Mouse (Mus musculus) embryonic facial prominence, embryonic 12.5 days (tissue): ENCODE results near the gene Omg. TPM values are rescaled to one million over a fixed set of nuclear protein-coding genes. Genes with fewer than 3 reads are reported as not detected.

Source experiments
- ATAC-seq: fragments of 200-750 bp; cut with Nextera tagmentation; 2 replicates; pipeline ENCODE4 v1.8.0; 2017; ENCODE audit not compliant: insufficient number of reproducible peaks, insufficient read depth, low FRiP score, low TSS enrichment
- H3K27ac ChIP-seq: fragments of 300-500 bp; sonication (generic); 2 replicates; pipeline ENCODE4 v1.5.1; 2016; ENCODE audit warnings: mild to moderate bottlenecking
- H3K27me3 ChIP-seq: fragments of 300-500 bp; sonication (generic); 2 replicates; pipeline ENCODE4 v1.6.1; 2016; ENCODE audit warnings: mild to moderate bottlenecking, moderate library complexity
- H3K36me3 ChIP-seq: fragments of 300-500 bp; sonication (generic); 2 replicates; pipeline ENCODE4 v1.6.1; 2016; ENCODE audit warnings: mild to moderate bottlenecking
- H3K4me1 ChIP-seq: fragments of 300-500 bp; sonication (generic); 2 replicates; pipeline ENCODE4 v1.6.1; 2016
- H3K4me2 ChIP-seq: fragments of 300-500 bp; sonication (generic); replicated peaks from 2 replicates; pipeline ENCODE4 v1.6.1; 2016; ENCODE audit warnings: mild to moderate bottlenecking, moderate library complexity
- H3K4me3 ChIP-seq: fragments of 300-500 bp; sonication (generic); 2 replicates; pipeline ENCODE4 v1.5.1; 2016; ENCODE audit warnings: mild to moderate bottlenecking
- H3K9ac ChIP-seq: fragments of 300-500 bp; sonication (generic); 2 replicates; pipeline ENCODE4 v1.6.1; 2016; ENCODE audit warnings: mild to moderate bottlenecking, moderate library complexity
- H3K9me3 ChIP-seq: fragments of 300-500 bp; sonication (generic); 2 replicates; pipeline ENCODE4 v1.6.1; 2016; ENCODE audit warnings: mild to moderate bottlenecking, moderate library complexity
- WGBS: fragments of 180-500 bp; shearing (Covaris S2); methylation state at CpG from one replicate; pipeline ENCODE4 v1.1.7; 2016; 5-methylcytosine and 5-hydroxymethylcytosine counted together
- polyA plus RNA-seq: library from polyadenylated mRNA; unstranded; fragments of >200 nt; fragmentation: Nextera tagmentation; extraction: Ambion mirVana; gene quantifications from 2 replicates; pipeline ENCODE4 v1.2.1, GENCODE M21; 2016

Gene Omg
- polyA plus RNA-seq, 1 experiment from 2014 or later = 0.51 TPM

- 88% methylated on average over 5 of the region's 5 CpGs for WGBS
- no peak for ATAC-seq
- no peak overlapping the region for H3K9ac ChIP-seq
- 0 out of 2 replicates have a peak, but pooled peaks cover 11% of the 10 kb centered on the region for H3K36me3 ChIP-seq
- no peak overlapping the region for H3K27ac ChIP-seq
- H3K27me3 ChIP-seq = no peaks in the 10 kb centered on the region
- no peak overlapping the region for H3K4me2 ChIP-seq
- no peak overlapping the region for H3K4me3 ChIP-seq
- no peaks in the 10 kb centered on the region for H3K9me3 ChIP-seq
- H3K4me1 ChIP-seq = peaks cover 3% of the 10 kb centered on the region; the same call in 1 of the 2 replicates
Measured at GRCm38 (mm10) chr11:79527739-79528384, 24.0 kb upstream of the Omg start.

DNA sequence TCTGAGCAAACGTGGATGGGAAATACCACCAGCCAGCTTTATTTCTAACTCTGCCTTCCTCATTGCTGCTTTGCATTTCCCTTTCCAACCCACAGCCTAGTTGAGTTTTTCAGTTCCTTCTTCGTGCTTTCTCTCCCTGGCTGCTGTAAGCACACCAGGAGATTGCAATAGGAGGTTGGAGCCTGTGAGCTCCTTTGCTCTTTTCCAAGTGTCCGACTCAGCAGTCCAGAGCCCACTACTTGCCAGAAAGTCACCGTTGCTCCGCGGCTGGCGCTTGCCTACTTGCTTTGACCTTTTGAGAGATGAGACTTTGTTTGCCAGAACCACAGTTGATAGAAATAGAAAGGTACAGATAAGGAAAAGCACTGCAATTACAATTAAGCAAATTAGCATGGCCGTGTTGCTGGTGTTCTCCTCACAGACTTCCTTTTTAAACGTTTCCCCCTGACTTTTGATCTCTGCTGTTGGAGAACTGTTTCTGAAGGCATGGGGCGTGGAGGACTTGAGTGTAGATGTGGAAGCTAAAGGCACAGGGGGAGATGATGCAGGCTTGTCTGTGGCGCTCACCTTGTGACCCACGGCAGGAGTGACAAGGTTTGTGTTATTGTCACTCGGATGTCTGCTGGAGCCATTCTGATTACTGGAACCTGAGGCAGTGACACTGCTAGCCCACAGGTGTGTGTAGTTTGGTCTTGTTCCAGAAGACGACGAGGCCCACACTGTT lies 23.3 kb upstream of the Omg start:
- H3K36me3 ChIP-seq = 0 out of 2 replicates have a peak, but pooled peaks cover 8% of the 10 kb centered on the region
- 77% methylated on average over 15 of the region's 15 CpGs for WGBS

GRCm38 (mm10) chr11:79526549-79526948 lies 22.7 kb upstream of the Omg start:
- H3K9me3 ChIP-seq = no peaks in the 10 kb centered on the region
- no peak overlapping the region for H3K9ac ChIP-seq
- H3K36me3 ChIP-seq = 0 out of 2 replicates have a peak, but pooled peaks cover 8% of the 10 kb centered on the region
- 89% methylated on average over 3 of the region's 3 CpGs for WGBS
- no peak for ATAC-seq
- peaks cover 3% of the 10 kb centered on the region; the same call in 1 of the 2 replicates for H3K4me1 ChIP-seq
- no peaks in the 10 kb centered on the region for H3K27me3 ChIP-seq
- H3K4me3 ChIP-seq = no peak overlapping the region
- no peak overlapping the region for H3K27ac ChIP-seq
- no peak overlapping the region for H3K4me2 ChIP-seq

More for the DNA sequence above, 23.3 kb upstream of the Omg start:
- no peak overlapping the region for H3K4me2 ChIP-seq
- H3K4me3 ChIP-seq = no peak overlapping the region
- no peak overlapping the region for H3K27ac ChIP-seq
- peaks cover 3% of the 10 kb centered on the region; the same call in 1 of the 2 replicates for H3K4me1 ChIP-seq
- H3K27me3 ChIP-seq = no peaks in the 10 kb centered on the region
- no peak overlapping the region for H3K9ac ChIP-seq
- no peaks in the 10 kb centered on the region for H3K9me3 ChIP-seq
- no peak for ATAC-seq

DNA sequence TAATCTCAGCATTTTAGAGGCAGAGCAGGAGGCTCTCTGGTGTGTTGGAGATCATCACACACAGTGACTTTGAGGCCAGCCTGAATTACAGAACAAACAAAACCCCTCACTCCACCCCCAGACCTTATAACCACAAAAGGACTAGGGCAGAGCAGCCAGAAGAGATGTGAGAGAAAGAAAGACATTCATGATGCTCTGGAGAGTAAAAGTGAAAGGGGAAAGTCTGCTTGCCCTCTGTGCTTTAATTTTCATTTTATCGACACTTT lies 20.4 kb upstream of the Omg start:
- no peak for ATAC-seq
- Histone ChIP-seq H3K4me2 (no peak overlapping the region), H3K27me3 (no peaks in the 10 kb centered on the region), H3K27ac (no peak overlapping the region), H3K36me3 (0 out of 2 replicates have a peak, but pooled peaks cover 4% of the 10 kb centered on the region), H3K9ac (no peak overlapping the region), H3K4me1 (peaks cover 3% of the 10 kb centered on the region; the same call in 1 of the 2 replicates), H3K4me3 (no peak overlapping the region), H3K9me3 (no peaks in the 10 kb centered on the region)
- WGBS = 82% methylated on average over 1 of the region's 1 CpGs

- 0 out of 2 replicates have a peak, but pooled peaks cover 4% of the 10 kb centered on the region for H3K36me3 ChIP-seq
- no peaks in the 10 kb centered on the region for H3K27me3 ChIP-seq
- no peak within 1 kb of the TSS for H3K4me3 ChIP-seq
- no peak within 1 kb of the TSS for H3K9ac ChIP-seq
- no peaks in the 10 kb centered on the region for H3K9me3 ChIP-seq
- WGBS = 72% methylated on average over 10 of the region's 10 CpGs
- no peak for ATAC-seq
- H3K4me1 ChIP-seq = peaks cover 3% of the 10 kb centered on the region; the same call in 1 of the 2 replicates
- no peak within 1 kb of the TSS for H3K27ac ChIP-seq
- H3K4me2 ChIP-seq = no peak within 1 kb of the TSS
Measured at GRCm38 (mm10) chr11:79523560-79524309, 19.9 kb upstream of the Omg start, which contains the start of gene Evi2b. Gene Evi2b (minus strand): TSS chr11:79523762.

GRCm38 (mm10) chr11:79522944-79523343 lies 19.1 kb upstream of the Omg start:
- Histone ChIP-seq H3K27me3 (no peaks in the 10 kb centered on the region), H3K27ac (no peak overlapping the region), H3K4me3 (no peak overlapping the region), H3K36me3 (no peaks in the 10 kb centered on the region), H3K4me1 (peaks cover 3% of the 10 kb centered on the region; the same call in 1 of the 2 replicates), H3K4me2 (no peak overlapping the region), H3K9ac (no peak overlapping the region), H3K9me3 (no peaks in the 10 kb centered on the region)
- no peak for ATAC-seq
- 71% methylated on average over 1 of the region's 1 CpGs for WGBS

- Histone ChIP-seq H3K9me3 (no peaks in the 10 kb centered on the region), H3K9ac (no peak overlapping the region), H3K4me1 (peaks cover 3% of the 10 kb centered on the region; the same call in 1 of the 2 replicates), H3K27me3 (no peaks in the 10 kb centered on the region), H3K36me3 (no peaks in the 10 kb centered on the region), H3K27ac (no peak overlapping the region), H3K4me3 (no peak overlapping the region), H3K4me2 (no peak overlapping the region)
- ATAC-seq = no peak
Measured at GRCm38 (mm10) chr11:79521930-79522329, 18.0 kb upstream of the Omg start.

- peaks cover 3% of the 10 kb centered on the region; the same call in 1 of the 2 replicates for H3K4me1 ChIP-seq
- no peaks in the 10 kb centered on the region for H3K9me3 ChIP-seq
- H3K9ac ChIP-seq = no peak overlapping the region
- no peaks in the 10 kb centered on the region for H3K27me3 ChIP-seq
- H3K4me3 ChIP-seq = no peak overlapping the region
- no peak overlapping the region for H3K4me2 ChIP-seq
- no peaks in the 10 kb centered on the region for H3K36me3 ChIP-seq
- ATAC-seq = no peak
- no peak overlapping the region for H3K27ac ChIP-seq
Measured at GRCm38 (mm10) chr11:79520772-79521171, 16.9 kb upstream of the Omg start.

GRCm38 (mm10) chr11:79519878-79520291 lies 16.0 kb upstream of the Omg start:
- WGBS = 50% methylated on average over 1 of the region's 1 CpGs

GRCm38 (mm10) chr11:79519299-79519698 lies 15.4 kb upstream of the Omg start:
- H3K27ac ChIP-seq = no peak overlapping the region
- no peak overlapping the region for H3K4me3 ChIP-seq
- 86% methylated on average over 6 of the region's 6 CpGs for WGBS
- H3K4me1 ChIP-seq = peaks cover 3% of the 10 kb centered on the region; the same call in 1 of the 2 replicates
- H3K9ac ChIP-seq = no peak overlapping the region
- H3K4me2 ChIP-seq = no peak overlapping the region
- no peak for ATAC-seq
- no peaks in the 10 kb centered on the region for H3K27me3 ChIP-seq
- no peaks in the 10 kb centered on the region for H3K36me3 ChIP-seq
- H3K9me3 ChIP-seq = no peaks in the 10 kb centered on the region

More at GRCm38 (mm10) chr11:79519878-79520291, 16.0 kb upstream of the Omg start:
- Histone ChIP-seq H3K4me2 (no peak overlapping the region), H3K9me3 (no peaks in the 10 kb centered on the region), H3K9ac (no peak overlapping the region), H3K36me3 (no peaks in the 10 kb centered on the region), H3K27ac (no peak overlapping the region), H3K27me3 (no peaks in the 10 kb centered on the region), H3K4me3 (no peak overlapping the region), H3K4me1 (peaks cover 3% of the 10 kb centered on the region; the same call in 1 of the 2 replicates)
- ATAC-seq = no peak

DNA sequence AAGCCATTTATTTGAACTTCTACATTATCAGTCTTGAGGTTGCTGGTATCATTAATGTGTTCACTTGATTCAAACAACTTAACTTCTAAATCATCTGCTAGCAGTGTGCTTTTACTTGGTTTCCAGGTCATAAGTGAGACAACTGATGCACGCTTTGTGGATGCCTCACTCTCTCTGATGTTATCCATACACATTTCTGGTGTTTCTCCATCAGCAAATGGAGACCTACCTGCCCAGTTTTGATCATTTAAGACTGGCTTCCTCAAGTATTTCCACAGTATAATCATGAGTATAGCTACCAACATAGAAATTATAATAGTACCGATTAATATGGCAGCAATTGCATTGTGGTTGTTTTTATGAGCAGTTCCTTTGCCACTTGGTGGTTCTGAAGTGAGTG lies 11.9 kb upstream of the Omg start:
- no peak overlapping the region for H3K4me2 ChIP-seq
- no peaks in the 10 kb centered on the region for H3K4me1 ChIP-seq
- no peak for ATAC-seq
- WGBS = 94% methylated on average over 2 of the region's 2 CpGs
- no peaks in the 10 kb centered on the region for H3K36me3 ChIP-seq
- H3K27ac ChIP-seq = no peak overlapping the region
- H3K4me3 ChIP-seq = no peak overlapping the region
- no peaks in the 10 kb centered on the region for H3K9me3 ChIP-seq
- H3K27me3 ChIP-seq = no peaks in the 10 kb centered on the region
- no peak overlapping the region for H3K9ac ChIP-seq
